18 mouse cellular contexts compared by ENCODE assay signal in genomic region chr5:107494759-107495158, GRCm38 (mm10). TPM values are rescaled to one million over a fixed set of nuclear protein-coding genes. Genes with fewer than 3 reads are reported as not detected.
DNase-seq lines count a peak whose midpoint lies in the region; ATAC-seq and TF ChIP-seq lines count a peak whose summit lies in the region.
"Had no signal": no experiment of that assay in that cellular context is flagged by ENCODE, and none has a peak within 500 bp of the region (broad histone marks: within the 10 kb centered on the region; RNA-seq: fewer than 3 reads in every experiment).

No protein-coding gene starts in this region.

- H3K27me3 ChIP-seq in kidney, postnatal 0 days (ENCODE audit: insufficient read depth, low read length), result no peaks in the 10 kb centered on the region
- no peaks in the 10 kb centered on the region for H3K27me3 ChIP-seq in E14TG2a.4 (ENCODE audit: insufficient read depth, low read length)
- H3K27me3 ChIP-seq: embryonic facial prominence, embryonic 15.5 days; forebrain, embryonic 12.5 days; hindbrain, embryonic 15.5 days; limb, embryonic 15.5 days had no signal

- H3K9ac ChIP-seq in kidney, postnatal 0 days (ENCODE audit: low read depth, low read length), result no peak overlapping the region
- H3K9ac ChIP-seq: embryonic facial prominence, embryonic 15.5 days; forebrain, embryonic 12.5 days; hindbrain, embryonic 15.5 days; limb, embryonic 15.5 days had no signal

- peak; percentile 26; the same call in 1 of the 2 replicates for TF ChIP-seq CTCF in kidney, postnatal 0 days (IDR thresholded peaks at IDR 0.05; ENCODE audit: low read depth)
- peak; percentile 55 for TF ChIP-seq CTCF in E14TG2a.4 (conservative IDR thresholded peaks at IDR 0.05; ENCODE audit: low read length)

- no peaks in the 10 kb centered on the region for H3K4me1 ChIP-seq in kidney, postnatal 0 days (replicated peaks; ENCODE audit: insufficient read depth, low read length)
- H3K4me1 ChIP-seq in E14TG2a.4 (replicated peaks; ENCODE audit: low read depth, low read length), result peaks cover 3% of the 10 kb centered on the region; the same call in 1 of the 2 replicates
- H3K4me1 ChIP-seq: heart, embryonic 10.5 days; limb, embryonic 15.5 days had no signal

- H3K36me3 ChIP-seq in kidney, postnatal 0 days (ENCODE audit: insufficient read depth, low read length), result no peaks in the 10 kb centered on the region; the same call in 1 of the 2 replicates
- H3K36me3 ChIP-seq in E14TG2a.4 (ENCODE audit: insufficient read depth, low read length), result no peaks in the 10 kb centered on the region
- H3K36me3 ChIP-seq: forebrain, embryonic 12.5 days; hindbrain, embryonic 15.5 days had no signal

- H3K4me2 ChIP-seq in kidney, postnatal 0 days (ENCODE audit: low read length), result no peak overlapping the region
- H3K4me2 ChIP-seq: embryonic facial prominence, embryonic 15.5 days; forebrain, embryonic 12.5 days; hindbrain, embryonic 15.5 days; limb, embryonic 15.5 days had no signal

- no peak for ATAC-seq in kidney, postnatal 0 days (replicated peaks; ENCODE audit: low FRiP score, low read depth)
- no peak for ATAC-seq in activated CD4-positive, CD25-positive, alpha-beta regulatory T cell, adult 4 months

- H3K9me3 ChIP-seq in kidney, postnatal 0 days (replicated peaks; ENCODE audit: low read length), result no peaks in the 10 kb centered on the region
- no peaks in the 10 kb centered on the region for H3K9me3 ChIP-seq in E14TG2a.4 (ENCODE audit: low read length)
- H3K9me3 ChIP-seq: embryonic facial prominence, embryonic 15.5 days; forebrain, embryonic 12.5 days; heart, embryonic 10.5 days; hindbrain, embryonic 15.5 days; limb, embryonic 15.5 days had no signal

- DNase-seq in cerebellum, adult 11-12 months, result peak; percentile 35
- no peak for DNase-seq in cerebellum, postnatal 14 days
- DNase-seq in kidney, postnatal 0 days (ENCODE audit: low spot score), result no peak
- no peak for DNase-seq in kidney, postnatal 4 days
- DNase-seq in ZHBTc4 (ENCODE audit: low read depth, low spot score), result peak; percentile 36
- no peak for DNase-seq in retina, postnatal 1 day
- DNase-seq: gastrocnemius, postnatal 10 days; heart, postnatal 14 days; kidney, adult 9 months; lung, postnatal 14 days; right cerebral cortex, postnatal 25 days had no signal

- H3K27ac ChIP-seq in kidney, postnatal 0 days, result no peak overlapping the region
- H3K27ac ChIP-seq: embryonic facial prominence, embryonic 15.5 days; forebrain, embryonic 12.5 days; heart, embryonic 10.5 days; hindbrain, embryonic 15.5 days; limb, embryonic 15.5 days had no signal

- WGBS in kidney, postnatal 0 days, result 95% methylated on average over 5 of the region's 5 CpGs

- no peak overlapping the region for H3K4me3 ChIP-seq in kidney, postnatal 0 days (replicated peaks; ENCODE audit: low read depth, low read length)
- no peak overlapping the region for H3K4me3 ChIP-seq in E14TG2a.4 (replicated peaks; ENCODE audit: low read length)
- H3K4me3 ChIP-seq: embryonic facial prominence, embryonic 15.5 days; forebrain, embryonic 12.5 days; heart, embryonic 10.5 days; hindbrain, embryonic 15.5 days; limb, embryonic 15.5 days had no signal

RNA-seq across cellular contexts. Expression of gene Gm42669, which starts 12.7 kb away (rescaled TPM):
- 0.16 and 0.18 TPM in 2 replicates for polyA plus RNA-seq in kidney, postnatal 0 days (2015; fragmentation: Nextera tagmentation; extraction: Ambion mirVana)
- under 1 TPM; 0.52 to 0.62 TPM for polyA plus RNA-seq in activated CD4-positive, CD25-positive, alpha-beta regulatory T cell, adult 4 months (2017; shearing (Covaris generic))

RNA-seq across cellular contexts. Expression of gene 1700028K03Rik, which starts 39.8 kb away (rescaled TPM):
- polyA plus RNA-seq in kidney, postnatal 0 days (2015; fragmentation: Nextera tagmentation; extraction: Ambion mirVana), result 0.05 and 0.19 TPM in 2 replicates
- polyA plus RNA-seq in activated CD4-positive, CD25-positive, alpha-beta regulatory T cell, adult 4 months (2017; shearing (Covaris generic)), result under 1 TPM; 0.11 to 0.45 TPM

RNA-seq across cellular contexts. Expression of gene Btbd8, which starts 57.0 kb away (rescaled TPM):
- polyA plus RNA-seq in kidney, postnatal 0 days (2015; fragmentation: Nextera tagmentation; extraction: Ambion mirVana), result 2.9 and 3.1 TPM in 2 replicates
- 1 to 10 TPM; 5.4 to 8.3 TPM for polyA plus RNA-seq in activated CD4-positive, CD25-positive, alpha-beta regulatory T cell, adult 4 months (2017; shearing (Covaris generic))

Comparison
In these comparisons a context has a peak if more than half of its experiments do, and no peak if none do; other contexts are left out.
1. DNase-seq: peak in cerebellum, adult 11-12 months (single experiment) and ZHBTc4 (single experiment); none in cerebellum, postnatal 14 days (0 of 2), kidney, postnatal 0 days (single experiment), kidney, postnatal 4 days (0 of 2) and retina, postnatal 1 day (single experiment).